Mouse (Mus musculus) kidney, postnatal 36 days (tissue): ENCODE results near the gene Cacnb4.

Experiments used
- DNase-seq, 2 experiments: peaks; one replicate each; pipeline ENCODE4 v3.0.0; 2021 to 2022; ENCODE audit warnings: mixed read lengths in 2 of 2

The Cacnb4 gene

GRCm38 (mm10) chr2:52563277-52563676 is 113.4 kb downstream of the Cacnb4 start:
- DNase-seq, result no peak

- DNase-seq, result no peak
Measured at GRCm38 (mm10) chr2:52562356-52562755, 114.3 kb downstream of the Cacnb4 start.

DNA sequence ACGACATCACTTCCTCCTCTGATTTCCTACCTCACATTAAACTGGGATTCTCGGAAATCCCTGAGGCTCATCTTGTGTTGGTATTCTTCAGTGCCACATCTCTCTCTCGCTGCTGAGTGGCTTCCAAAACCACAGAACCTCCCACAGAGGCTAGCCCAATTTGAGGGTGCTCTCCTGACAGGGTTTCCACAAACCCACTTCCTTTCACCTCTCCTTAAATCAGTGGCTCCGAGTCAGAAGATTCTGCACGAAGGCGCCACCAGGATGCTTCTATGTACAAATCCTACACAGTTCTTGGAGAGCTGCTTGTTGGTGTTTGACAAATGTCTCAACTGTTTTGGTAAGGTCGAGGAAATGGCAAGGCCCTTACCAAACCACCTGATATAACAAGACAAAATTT is 115.5 kb downstream of the Cacnb4 start:
- no peak for DNase-seq

DNA sequence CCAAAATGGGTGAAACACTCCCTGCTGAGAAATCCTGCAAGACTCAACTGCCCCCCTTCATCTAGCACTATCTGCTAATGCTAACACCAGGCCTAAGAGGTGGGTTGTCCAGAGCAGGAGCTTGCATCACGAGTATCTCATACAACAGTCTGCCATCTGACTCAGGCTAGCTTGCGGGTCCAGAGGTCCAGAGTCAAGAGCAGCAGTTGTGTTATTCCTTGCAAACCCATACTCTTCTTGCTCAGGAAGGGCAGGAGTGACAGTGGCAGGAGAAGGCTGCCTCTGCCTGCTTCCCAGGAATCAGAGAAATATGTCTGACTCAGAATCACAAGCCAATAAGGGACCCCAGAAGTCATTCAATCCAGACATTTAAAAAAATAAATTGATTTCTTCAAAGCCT is 116.4 kb downstream of the Cacnb4 start:
- DNase-seq, result no peak

- DNase-seq, result no peak
Measured at GRCm38 (mm10) chr2:52558411-52558810, 118.2 kb downstream of the Cacnb4 start.

- DNase-seq, result no peak
Measured at GRCm38 (mm10) chr2:52557503-52558275, 118.9 kb downstream of the Cacnb4 start.

- DNase-seq, result no peak
Measured at GRCm38 (mm10) chr2:52556961-52557326, 119.7 kb downstream of the Cacnb4 start.

- DNase-seq, result no peak
Measured at GRCm38 (mm10) chr2:52556298-52556960, 120.2 kb downstream of the Cacnb4 start.

DNA sequence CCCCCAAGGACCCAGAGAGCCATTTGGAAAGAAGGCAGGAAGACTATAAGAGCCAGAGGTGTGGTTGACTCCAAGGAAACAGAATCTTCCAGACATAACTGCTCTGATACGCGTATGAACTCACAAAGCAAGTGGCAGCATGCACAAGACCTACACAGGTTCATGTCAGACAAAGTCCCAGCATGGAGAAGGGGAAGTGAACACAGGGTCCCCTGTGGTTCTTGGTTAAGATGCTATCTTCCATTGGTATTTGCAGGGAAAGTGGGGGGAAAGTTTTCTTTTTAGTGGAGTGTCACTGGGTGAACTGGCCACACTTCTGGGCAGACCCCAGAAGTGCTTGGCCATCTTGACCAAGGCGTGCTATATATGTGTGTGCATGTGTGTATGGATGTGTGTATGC is 128.2 kb downstream of the Cacnb4 start:
- DNase-seq, result no peak

DNA sequence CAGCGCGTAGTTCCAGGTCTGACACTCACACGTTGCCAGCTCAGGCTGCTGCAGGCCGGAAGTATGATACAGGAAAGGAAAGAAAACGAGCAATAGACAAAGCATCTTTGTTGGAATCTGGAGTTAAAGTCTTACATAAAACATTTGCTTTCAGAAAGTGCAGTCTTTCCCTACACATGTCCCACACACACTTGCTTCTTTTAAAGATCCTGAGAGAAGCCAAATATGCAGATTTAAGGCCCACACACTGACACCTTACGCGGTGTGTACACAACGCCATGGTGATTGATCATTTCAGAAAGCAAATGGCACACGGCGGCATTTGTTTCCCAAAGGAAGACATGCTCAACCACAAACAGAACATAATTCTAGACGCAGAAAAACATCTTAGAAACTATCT is 129.3 kb downstream of the Cacnb4 start:
- DNase-seq, result no peak

DNA sequence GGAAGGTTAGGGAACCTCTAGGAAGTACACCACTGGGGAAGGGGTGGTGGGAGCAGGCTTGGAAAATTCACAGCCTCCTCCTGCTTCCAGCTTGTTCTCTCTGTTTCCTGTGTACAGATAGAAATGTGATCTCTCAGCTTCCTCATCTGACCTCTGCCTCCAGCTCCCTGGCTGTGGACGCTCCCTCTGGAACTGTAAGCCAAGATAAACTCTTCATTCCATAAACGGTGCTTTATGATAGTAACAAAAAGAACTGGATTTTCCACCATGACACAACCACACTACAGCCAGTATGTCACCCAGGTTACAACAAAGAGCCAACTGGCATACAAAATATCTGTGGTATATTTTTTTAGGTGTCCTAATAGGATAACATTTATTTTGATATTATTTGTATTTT is 132.1 kb downstream of the Cacnb4 start:
- no peak for DNase-seq

GRCm38 (mm10) chr2:52541068-52541467 is 135.6 kb downstream of the Cacnb4 start:
- no peak for DNase-seq

- DNase-seq, result no peak
Measured at GRCm38 (mm10) chr2:52539318-52539717, 137.3 kb downstream of the Cacnb4 start.

DNA sequence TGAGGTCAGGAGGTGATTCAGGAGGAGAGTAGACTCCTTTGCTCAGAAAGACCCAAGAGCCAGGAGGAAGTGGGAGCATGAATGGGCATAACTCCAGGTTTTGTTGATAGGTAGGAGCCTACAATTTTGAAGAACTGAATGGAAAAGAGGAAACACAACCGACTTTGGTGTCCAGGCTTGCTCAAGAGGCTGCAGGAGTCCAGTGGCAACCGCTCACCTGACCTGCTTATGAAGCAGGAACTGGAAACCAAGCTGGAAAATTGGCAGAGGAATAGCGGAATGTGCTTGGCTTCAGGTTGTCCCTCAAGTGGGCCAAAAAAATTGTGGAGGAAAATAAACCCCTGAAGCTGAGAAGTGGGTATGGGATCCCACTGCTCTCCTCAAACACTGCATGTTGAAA is 139.0 kb downstream of the Cacnb4 start:
- no peak for DNase-seq

DNA sequence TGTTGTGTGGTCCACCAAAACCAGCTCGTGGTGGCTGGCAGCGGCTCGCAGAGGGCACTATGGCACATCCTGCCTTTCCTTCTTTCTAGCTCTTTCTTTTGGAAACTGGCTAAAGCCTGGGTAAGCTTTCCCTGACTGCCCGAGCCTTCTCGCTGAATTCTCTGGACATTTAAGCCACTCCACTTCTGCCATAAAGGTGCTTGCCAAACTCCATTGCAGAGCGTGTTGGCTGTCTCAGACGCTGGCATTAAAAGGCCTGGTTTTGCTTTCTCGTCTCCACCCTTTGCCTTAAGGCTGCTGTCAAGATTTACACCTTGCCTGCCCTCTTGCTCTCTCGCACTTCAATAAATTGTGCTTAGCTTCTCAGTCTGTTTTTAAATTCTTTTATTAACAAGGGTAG is 139.5 kb downstream of the Cacnb4 start:
- no peak for DNase-seq

GRCm38 (mm10) chr2:52536511-52536910 is 140.1 kb downstream of the Cacnb4 start:
- no peak for DNase-seq

- DNase-seq, result peak in 1 of 2 experiments; percentile 11
Measured at GRCm38 (mm10) chr2:52533696-52534095, 142.9 kb downstream of the Cacnb4 start.

GRCm38 (mm10) chr2:52530521-52530920 is 146.1 kb downstream of the Cacnb4 start:
- DNase-seq, result no peak

DNA sequence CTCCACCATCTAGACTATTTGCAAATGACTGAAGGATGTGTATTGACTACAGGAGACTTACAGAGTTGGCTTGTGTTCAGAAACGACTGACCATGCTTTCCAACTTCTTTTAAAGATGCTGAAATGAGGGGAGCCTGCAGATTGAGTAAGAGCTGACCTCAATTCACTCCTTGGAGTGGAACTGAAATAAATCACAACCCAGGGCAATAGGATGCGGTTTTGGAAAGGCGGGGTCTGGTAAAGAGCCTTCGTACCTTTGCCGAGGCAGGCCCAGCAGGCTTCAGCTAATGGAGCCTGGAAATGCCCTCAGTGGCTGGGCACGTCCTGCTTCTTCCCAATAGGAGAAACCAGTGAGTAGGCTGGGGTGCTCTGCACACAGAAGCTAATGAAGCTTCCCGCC is 147.4 kb downstream of the Cacnb4 start:
- no peak for DNase-seq

DNA sequence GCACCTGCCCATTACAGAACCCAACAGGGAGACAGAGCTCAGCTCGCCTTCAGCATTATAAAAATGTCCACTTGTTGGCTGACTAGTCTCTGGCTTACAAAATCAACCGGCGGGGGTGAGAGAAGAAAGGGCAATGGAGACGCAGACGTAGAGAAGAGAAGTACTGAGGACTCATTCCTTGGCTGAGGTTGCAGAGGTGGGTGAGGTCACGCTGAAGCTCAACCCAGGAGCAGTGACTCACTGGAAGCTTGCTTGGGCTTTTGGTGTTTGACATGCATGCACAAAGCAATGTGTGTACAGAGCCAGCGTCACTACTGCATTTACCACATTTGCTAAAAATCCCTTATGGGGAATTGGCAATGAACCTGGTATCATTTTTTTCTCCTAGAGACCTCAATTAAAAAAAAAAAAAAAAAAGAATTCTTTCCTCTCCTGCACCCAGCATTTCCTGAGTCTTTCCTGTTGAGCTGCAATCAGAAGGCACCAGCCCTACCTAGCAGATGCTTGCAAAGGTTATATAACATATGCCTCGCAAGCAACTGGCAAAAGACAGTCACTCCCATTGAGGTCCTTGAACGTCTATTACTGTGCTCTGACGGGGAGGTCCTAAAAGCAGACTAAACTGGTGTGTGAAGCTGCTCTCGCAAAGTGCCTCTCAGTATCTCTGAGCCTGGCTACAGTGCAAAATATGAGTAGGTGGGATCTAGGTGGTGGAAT is 150.6 kb downstream of the Cacnb4 start:
- no peak for DNase-seq

DNA sequence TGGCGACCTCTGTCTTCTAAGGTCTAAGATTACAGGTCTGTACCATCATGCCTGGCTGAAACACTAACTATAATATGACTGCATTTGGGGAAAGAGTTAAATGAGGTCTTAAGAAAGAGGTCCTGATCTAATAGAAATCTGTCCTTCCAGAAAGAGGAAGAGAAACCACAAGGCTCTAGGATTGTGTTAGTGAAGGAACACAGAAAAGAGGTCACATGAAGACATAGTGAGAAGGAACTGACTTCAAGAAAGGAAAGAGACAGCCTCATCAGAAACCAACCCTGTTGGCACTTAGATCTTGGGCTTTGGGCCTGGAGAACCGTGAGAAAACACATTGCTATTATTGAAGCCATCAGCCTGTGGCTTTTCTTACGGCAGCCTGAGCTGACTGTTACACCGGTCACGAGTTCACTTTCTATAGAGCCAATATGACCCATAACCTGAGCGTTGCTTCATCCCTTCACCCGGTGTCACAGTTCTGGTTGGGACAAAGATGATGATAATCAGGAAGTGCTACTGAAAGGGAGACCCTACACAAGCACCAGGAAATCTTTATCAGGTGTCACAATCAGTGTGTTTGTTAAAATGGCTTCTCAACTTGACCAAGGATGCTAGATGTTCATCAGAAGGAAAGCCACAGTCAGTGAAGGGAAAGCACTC is 153.4 kb downstream of the Cacnb4 start:
- no peak for DNase-seq

GRCm38 (mm10) chr2:52521012-52521411 is 155.6 kb downstream of the Cacnb4 start:
- DNase-seq, result no peak

GRCm38 (mm10) chr2:52518740-52519139 is 157.9 kb downstream of the Cacnb4 start:
- no peak for DNase-seq
